Comparison of ENCODE assay signal across 16 mouse cellular contexts in genomic region chr2:26320245-26321185, GRCm38 (mm10). TPM values are rescaled to one million over a fixed set of nuclear protein-coding genes. Genes with fewer than 3 reads are reported as not detected.
DNase-seq lines count a peak whose midpoint lies in the region; ATAC-seq and TF ChIP-seq lines count a peak whose summit lies in the region.
"Had no signal": no experiment of that assay in that cellular context is flagged by ENCODE, and none has a peak within 500 bp of the region (broad histone marks: within the 10 kb centered on the region; RNA-seq: fewer than 3 reads in every experiment).

No protein-coding gene starts in this region.

- no peak for DNase-seq in forebrain, postnatal 0 days
- DNase-seq in limb, embryonic 10.5 days (ENCODE audit: low spot score) = no peak
- DNase-seq in brain, adult 2 months (ENCODE audit: low read depth, low spot score) = peak; percentile 69
- DNase-seq in cerebellum, postnatal 10 days = peak; percentile 48 to 55
- DNase-seq: kidney, adult 11 months; left cerebral cortex, postnatal 4 days; thymus, postnatal 25 days had no signal

- H3K27ac ChIP-seq in forebrain, postnatal 0 days (ENCODE audit: low read depth, low read length) = no peak overlapping the region
- H3K27ac ChIP-seq in forebrain, embryonic 15.5 days (replicated peaks) = no peak overlapping the region
- no peak overlapping the region for H3K27ac ChIP-seq in limb, embryonic 13.5 days
- no peak overlapping the region for H3K27ac ChIP-seq in limb, embryonic 10.5 days
- H3K27ac ChIP-seq: embryonic facial prominence, embryonic 12.5 days; kidney, postnatal 0 days; liver, embryonic 12.5 days; lung, embryonic 15.5 days; macrophage; stomach, postnatal 0 days had no signal

- H3K4me1 ChIP-seq in forebrain, postnatal 0 days (ENCODE audit: insufficient read depth) = peaks cover 24% of the 10 kb centered on the region
- H3K4me1 ChIP-seq in forebrain, embryonic 15.5 days = peaks cover 41% of the 10 kb centered on the region
- H3K4me1 ChIP-seq in limb, embryonic 13.5 days = peaks cover 45% of the 10 kb centered on the region
- peaks cover 33% of the 10 kb centered on the region for H3K4me1 ChIP-seq in limb, embryonic 10.5 days

- H3K36me3 ChIP-seq in forebrain, postnatal 0 days (ENCODE audit: insufficient read depth) = peaks cover 35% of the 10 kb centered on the region
- peaks cover 28% of the 10 kb centered on the region for H3K36me3 ChIP-seq in forebrain, embryonic 15.5 days
- peaks cover 56% of the 10 kb centered on the region for H3K36me3 ChIP-seq in limb, embryonic 13.5 days
- H3K36me3 ChIP-seq in limb, embryonic 10.5 days = peaks cover 85% of the 10 kb centered on the region

- no peaks in the 10 kb centered on the region for H3K27me3 ChIP-seq in forebrain, postnatal 0 days (ENCODE audit: insufficient read depth, low read length)
- no peaks in the 10 kb centered on the region for H3K27me3 ChIP-seq in forebrain, embryonic 15.5 days
- no peaks in the 10 kb centered on the region for H3K27me3 ChIP-seq in limb, embryonic 13.5 days
- no peaks in the 10 kb centered on the region for H3K27me3 ChIP-seq in limb, embryonic 10.5 days (ENCODE audit: low read depth, poor library complexity, severe bottlenecking)
- H3K27me3 ChIP-seq: embryonic facial prominence, embryonic 12.5 days; lung, embryonic 15.5 days had no signal

- 80% methylated on average over 14 of the region's 14 CpGs for WGBS in forebrain, postnatal 0 days
- 84% methylated on average over 14 of the region's 14 CpGs for WGBS in forebrain, embryonic 15.5 days
- 87% methylated on average over 14 of the region's 14 CpGs for WGBS in limb, embryonic 13.5 days
- 91% methylated on average over 14 of the region's 14 CpGs for WGBS in limb, embryonic 10.5 days

- no peak overlapping the region for H3K4me3 ChIP-seq in forebrain, postnatal 0 days (ENCODE audit: low read depth, low read length)
- no peak overlapping the region for H3K4me3 ChIP-seq in forebrain, embryonic 15.5 days
- no peak overlapping the region for H3K4me3 ChIP-seq in limb, embryonic 13.5 days
- no peak overlapping the region for H3K4me3 ChIP-seq in limb, embryonic 10.5 days
- H3K4me3 ChIP-seq: embryonic facial prominence, embryonic 12.5 days; liver, embryonic 12.5 days; lung, embryonic 15.5 days had no signal

- no peak for TF ChIP-seq CTCF in forebrain, postnatal 0 days (IDR thresholded peaks at IDR 0.05; ENCODE audit: low read depth)

- H3K9ac ChIP-seq in forebrain, postnatal 0 days = peak overlapping the region; percentile 18; the same call in 1 of the 2 replicates
- no peak overlapping the region for H3K9ac ChIP-seq in forebrain, embryonic 15.5 days (replicated peaks)
- H3K9ac ChIP-seq in limb, embryonic 13.5 days = peak overlapping the region; percentile 10; the same call in 1 of the 2 replicates
- H3K9ac ChIP-seq: embryonic facial prominence, embryonic 12.5 days; liver, embryonic 12.5 days; lung, embryonic 15.5 days had no signal

- no peak for ATAC-seq in forebrain, postnatal 0 days
- ATAC-seq in forebrain, embryonic 15.5 days (replicated peaks) = no peak
- ATAC-seq in limb, embryonic 13.5 days (ENCODE audit: low FRiP score, low read depth) = no peak
- no peak for ATAC-seq in inflammation-experienced regulatory T-cells, adult 6 months
- ATAC-seq: liver, embryonic 12.5 days had no signal

- H3K9me3 ChIP-seq in forebrain, postnatal 0 days (ENCODE audit: low read length) = no peaks in the 10 kb centered on the region
- H3K9me3 ChIP-seq in forebrain, embryonic 15.5 days = no peaks in the 10 kb centered on the region
- no peaks in the 10 kb centered on the region for H3K9me3 ChIP-seq in limb, embryonic 13.5 days
- no peaks in the 10 kb centered on the region for H3K9me3 ChIP-seq in limb, embryonic 10.5 days (replicated peaks)
- H3K9me3 ChIP-seq: embryonic facial prominence, embryonic 12.5 days; liver, embryonic 12.5 days; lung, embryonic 15.5 days had no signal

- no peak overlapping the region for H3K4me2 ChIP-seq in forebrain, postnatal 0 days (ENCODE audit: low read depth)
- no peak overlapping the region for H3K4me2 ChIP-seq in forebrain, embryonic 15.5 days (replicated peaks)
- H3K4me2 ChIP-seq in limb, embryonic 13.5 days (replicated peaks) = no peak overlapping the region
- H3K4me2 ChIP-seq: embryonic facial prominence, embryonic 12.5 days; liver, embryonic 12.5 days; lung, embryonic 15.5 days had no signal

RNA-seq across cellular contexts. Expression of gene Gpsm1, which starts 5.2 kb away (rescaled TPM):
- 242 and 257 TPM in 2 replicates for total RNA-seq in forebrain, postnatal 0 days (2014; rRNA removed)
- polyA plus RNA-seq in forebrain, postnatal 0 days (2015; fragmentation: Nextera tagmentation; extraction: Ambion mirVana) = 140 and 149 TPM in 2 replicates
- 144 and 151 TPM in 2 replicates for polyA plus RNA-seq in forebrain, embryonic 15.5 days (2015; fragmentation: Nextera tagmentation; extraction: Ambion mirVana)
- 61.5 and 66.6 TPM in 2 replicates for polyA plus RNA-seq in limb, embryonic 13.5 days (2015; fragmentation: Nextera tagmentation; extraction: Ambion mirVana)
- 83.6 and 91.4 TPM in 2 replicates for polyA plus RNA-seq in limb, embryonic 10.5 days (2016; fragmentation: Nextera tagmentation; extraction: Ambion mirVana)
- polyA plus RNA-seq in inflammation-experienced regulatory T-cells, adult 6 months (2017; shearing (Covaris generic)) = 1 to 10 TPM; 3.8 to 5.0 (median 5.0) TPM

RNA-seq across cellular contexts. Expression of gene Ccdc187, which starts 26.2 kb away (rescaled TPM):
- 1.5 and 2.0 TPM in 2 replicates for total RNA-seq in forebrain, postnatal 0 days (2014; rRNA removed)
- 0.13 TPM in 2 replicates for polyA plus RNA-seq in forebrain, postnatal 0 days (2015; fragmentation: Nextera tagmentation; extraction: Ambion mirVana)
- 0.18 and 0.24 TPM in 2 replicates for polyA plus RNA-seq in forebrain, embryonic 15.5 days (2015; fragmentation: Nextera tagmentation; extraction: Ambion mirVana)
- polyA plus RNA-seq in limb, embryonic 13.5 days (2015; fragmentation: Nextera tagmentation; extraction: Ambion mirVana) = 0.04 TPM in 1 of 2 replicates, not detected in the other
- 0.01 TPM in 1 of 2 replicates, not detected in the other for polyA plus RNA-seq in limb, embryonic 10.5 days (2016; fragmentation: Nextera tagmentation; extraction: Ambion mirVana)
- polyA plus RNA-seq in inflammation-experienced regulatory T-cells, adult 6 months (2017; shearing (Covaris generic)) = under 1 TPM in 1 of 3 experiments, not detected in 2; 0.04 TPM
- polyA plus RNA-seq: kidney, postnatal 0 days; macrophage had no signal

RNA-seq across cellular contexts. Expression of gene Dnlz, which starts 31.4 kb away (rescaled TPM):
- total RNA-seq in forebrain, postnatal 0 days (2014; rRNA removed) = 32.2 and 39.8 TPM in 2 replicates
- 28.8 and 33.2 TPM in 2 replicates for polyA plus RNA-seq in forebrain, postnatal 0 days (2015; fragmentation: Nextera tagmentation; extraction: Ambion mirVana)
- polyA plus RNA-seq in forebrain, embryonic 15.5 days (2015; fragmentation: Nextera tagmentation; extraction: Ambion mirVana) = 33.0 and 33.5 TPM in 2 replicates
- 28.8 and 29.0 TPM in 2 replicates for polyA plus RNA-seq in limb, embryonic 13.5 days (2015; fragmentation: Nextera tagmentation; extraction: Ambion mirVana)
- 33.9 and 36.8 TPM in 2 replicates for polyA plus RNA-seq in limb, embryonic 10.5 days (2016; fragmentation: Nextera tagmentation; extraction: Ambion mirVana)
- polyA plus RNA-seq in inflammation-experienced regulatory T-cells, adult 6 months (2017; shearing (Covaris generic)) = 1 to 10 TPM; 7.6 to 8.7 (median 7.6) TPM

RNA-seq across cellular contexts. Expression of gene Card9, which starts 40.2 kb away (rescaled TPM):
- total RNA-seq in forebrain, postnatal 0 days (2014; rRNA removed) = 4.0 and 4.1 TPM in 2 replicates
- polyA plus RNA-seq in forebrain, postnatal 0 days (2015; fragmentation: Nextera tagmentation; extraction: Ambion mirVana) = 0.84 and 1.8 TPM in 2 replicates
- polyA plus RNA-seq in forebrain, embryonic 15.5 days (2015; fragmentation: Nextera tagmentation; extraction: Ambion mirVana) = 1.4 and 1.5 TPM in 2 replicates
- polyA plus RNA-seq in limb, embryonic 13.5 days (2015; fragmentation: Nextera tagmentation; extraction: Ambion mirVana) = 0.67 and 1.5 TPM in 2 replicates
- polyA plus RNA-seq in limb, embryonic 10.5 days (2016; fragmentation: Nextera tagmentation; extraction: Ambion mirVana) = 0.49 and 0.54 TPM in 2 replicates
- 1 to 10 TPM in 2 of 3 experiments, under 1 TPM in 1; 0.53 to 2.1 (median 1.1) TPM for polyA plus RNA-seq in inflammation-experienced regulatory T-cells, adult 6 months (2017; shearing (Covaris generic))

RNA-seq across cellular contexts. Expression of gene Snapc4, which starts 59.9 kb away (rescaled TPM):
- total RNA-seq in forebrain, postnatal 0 days (2014; rRNA removed) = 56.7 and 58.6 TPM in 2 replicates
- 14.9 and 19.1 TPM in 2 replicates for polyA plus RNA-seq in forebrain, postnatal 0 days (2015; fragmentation: Nextera tagmentation; extraction: Ambion mirVana)
- polyA plus RNA-seq in forebrain, embryonic 15.5 days (2015; fragmentation: Nextera tagmentation; extraction: Ambion mirVana) = 31.4 and 31.6 TPM in 2 replicates
- polyA plus RNA-seq in limb, embryonic 13.5 days (2015; fragmentation: Nextera tagmentation; extraction: Ambion mirVana) = 29.3 and 36.1 TPM in 2 replicates
- polyA plus RNA-seq in limb, embryonic 10.5 days (2016; fragmentation: Nextera tagmentation; extraction: Ambion mirVana) = 41.4 and 42.1 TPM in 2 replicates
- 10 to 100 TPM; 15.6 to 43.4 (median 39.6) TPM for polyA plus RNA-seq in inflammation-experienced regulatory T-cells, adult 6 months (2017; shearing (Covaris generic))

Comparison
In these comparisons a context has a peak if more than half of its experiments do, and no peak if none do; other contexts are left out.
1. DNase-seq: peak in brain, adult 2 months (single experiment) and cerebellum, postnatal 10 days (2 of 2); none in forebrain, postnatal 0 days (single experiment) and limb, embryonic 10.5 days (single experiment).
2. RNA of gene Gpsm1, which starts 5.2 kb away (polyA plus RNA-seq): 144 to 151 TPM in forebrain, embryonic 15.5 days, 140 to 149 TPM in forebrain, postnatal 0 days, 83.6 to 91.4 TPM in limb, embryonic 10.5 days and 61.5 to 66.6 TPM in limb, embryonic 13.5 days; 3.8 to 5.0 TPM in inflammation-experienced regulatory T-cells, adult 6 months; every median in the first group is over 10 times any median in the second.